Mouse (Mus musculus): ENCODE results near the gene Dock4.

The Dock4 gene

DNA sequence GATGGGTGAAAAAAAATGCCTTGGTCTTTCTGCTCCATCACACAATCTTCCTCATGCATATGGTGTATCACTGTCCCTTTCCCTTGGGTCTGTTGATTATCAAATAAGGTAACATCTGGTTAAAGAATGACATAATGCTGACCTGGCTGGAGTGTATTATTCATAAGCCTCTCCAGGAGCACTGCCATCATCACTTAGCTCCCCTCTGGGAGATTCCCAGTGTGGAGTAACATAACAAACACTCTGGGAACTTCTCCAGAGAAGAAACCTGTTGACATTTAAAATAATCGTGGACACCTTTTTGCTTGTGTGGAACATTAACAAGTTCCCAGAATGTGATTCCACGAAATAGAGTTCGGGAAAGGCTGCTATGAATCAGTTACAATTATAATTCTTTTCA lies 128.3 kb downstream of the Dock4 start:
- no peak for DNase-seq

DNA sequence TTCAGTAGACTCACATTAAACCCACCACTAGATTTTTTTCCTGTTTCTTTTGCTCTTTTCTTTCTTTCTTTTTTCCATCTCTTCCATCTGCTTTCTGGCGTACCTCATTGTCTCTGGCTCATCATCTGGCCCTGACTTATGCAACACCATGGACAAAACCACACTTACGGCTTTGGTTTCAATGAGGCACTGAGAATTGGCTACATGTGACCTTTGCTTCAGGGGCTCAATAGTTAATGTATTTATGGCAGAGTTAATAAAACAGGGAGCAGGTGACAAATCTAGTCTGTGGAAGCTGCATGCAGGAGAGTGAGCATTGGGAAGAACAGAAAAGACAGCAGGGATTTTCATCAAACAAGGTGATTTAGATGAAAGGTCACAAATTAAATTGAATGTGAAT lies 131.0 kb downstream of the Dock4 start:
- DNase-seq = no peak

DNA sequence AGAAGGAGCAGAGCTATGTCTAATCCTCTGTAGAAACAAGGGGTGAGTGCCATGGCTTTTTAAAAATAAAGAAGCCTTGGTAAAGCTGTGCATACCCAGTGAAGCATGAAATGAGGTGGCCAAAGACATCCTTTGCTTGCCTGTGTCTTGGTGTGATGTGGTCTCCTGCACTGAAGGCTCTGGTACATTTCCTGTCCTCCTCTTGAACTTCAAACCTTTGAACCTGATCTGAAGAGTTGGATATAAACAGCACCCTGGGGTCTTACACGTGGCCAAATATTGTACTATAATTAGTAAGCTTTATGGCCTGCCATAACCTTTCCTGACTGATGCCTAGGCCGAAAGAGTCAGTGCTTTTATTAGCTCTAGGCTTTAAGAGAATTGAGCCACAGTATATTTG lies 134.6 kb downstream of the Dock4 start:
- DNase-seq = no peak

DNA sequence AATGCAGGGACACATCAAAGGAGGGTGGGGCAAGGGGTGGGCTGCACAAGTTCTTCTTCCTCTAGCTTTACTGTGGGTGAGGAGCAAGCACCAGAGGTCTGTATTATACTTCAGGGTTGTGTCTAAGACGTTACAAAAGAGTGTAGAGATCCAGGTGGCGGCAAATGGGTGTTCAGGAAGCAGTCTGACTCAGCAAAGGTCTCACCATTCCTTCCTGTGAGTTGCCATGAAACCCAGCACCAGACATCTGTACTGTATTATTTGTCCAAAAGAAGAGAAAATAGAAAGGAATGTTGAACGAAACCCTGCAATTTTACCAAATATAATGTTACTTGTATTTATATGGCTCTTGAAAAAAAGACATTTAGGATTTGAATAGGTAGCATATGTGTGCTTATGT lies 135.3 kb downstream of the Dock4 start:
- DNase-seq = no peak

DNA sequence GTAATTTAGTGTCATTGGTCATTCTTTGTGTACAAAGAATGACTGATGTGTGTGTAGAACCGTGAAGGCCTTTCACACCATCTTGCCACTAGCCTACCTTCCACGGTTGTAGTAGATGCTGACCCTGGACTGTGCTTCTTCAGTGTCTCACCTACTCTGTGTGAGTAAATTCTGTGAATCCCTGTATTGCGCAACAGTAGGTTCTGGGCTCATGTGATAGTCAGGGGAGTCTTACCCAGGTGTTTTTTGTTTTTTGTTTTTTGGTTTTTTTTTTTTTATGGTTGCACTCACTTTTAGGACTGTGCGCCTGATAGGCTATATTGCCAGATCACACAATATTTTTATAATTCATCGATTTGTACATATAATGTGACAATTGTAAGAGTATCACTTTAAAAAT lies 136.3 kb downstream of the Dock4 start:
- no peak for DNase-seq

DNA sequence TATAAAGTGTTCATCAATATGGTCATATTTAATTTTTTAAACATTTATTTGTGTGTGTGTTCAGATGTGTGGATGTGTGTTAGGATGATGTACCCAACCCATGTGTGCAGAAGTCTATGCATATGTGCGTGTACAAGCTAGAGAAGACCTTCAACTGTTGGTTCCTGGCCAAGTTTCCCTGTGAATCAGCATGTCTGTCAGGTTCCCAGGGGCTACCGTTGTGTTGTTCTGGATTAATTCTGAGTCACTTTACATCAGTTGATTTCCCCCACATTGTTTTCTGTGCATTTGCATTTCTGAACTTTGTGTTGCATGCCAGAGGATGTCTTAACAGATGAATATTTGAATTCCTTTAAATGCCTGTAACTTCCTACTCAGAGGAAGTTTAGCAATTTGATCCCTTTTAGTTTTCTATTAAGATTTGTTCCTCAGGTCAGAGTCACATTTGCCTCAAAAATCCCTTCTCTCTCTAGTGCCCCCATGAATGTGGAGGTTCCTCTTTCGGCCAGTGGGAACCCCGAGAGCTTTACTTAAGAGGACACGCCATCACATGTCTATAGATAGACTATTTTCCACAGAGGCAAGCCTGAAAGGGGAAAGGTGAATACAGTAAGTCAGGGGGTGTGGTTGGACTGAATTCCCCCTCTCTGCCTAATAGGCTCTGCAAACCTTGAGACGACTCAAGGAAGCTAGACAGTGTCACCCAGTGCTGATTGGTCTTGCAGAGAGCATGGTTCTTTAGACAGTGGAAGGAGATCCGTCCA lies 139.0 kb downstream of the Dock4 start:
- no peak for DNase-seq

DNA sequence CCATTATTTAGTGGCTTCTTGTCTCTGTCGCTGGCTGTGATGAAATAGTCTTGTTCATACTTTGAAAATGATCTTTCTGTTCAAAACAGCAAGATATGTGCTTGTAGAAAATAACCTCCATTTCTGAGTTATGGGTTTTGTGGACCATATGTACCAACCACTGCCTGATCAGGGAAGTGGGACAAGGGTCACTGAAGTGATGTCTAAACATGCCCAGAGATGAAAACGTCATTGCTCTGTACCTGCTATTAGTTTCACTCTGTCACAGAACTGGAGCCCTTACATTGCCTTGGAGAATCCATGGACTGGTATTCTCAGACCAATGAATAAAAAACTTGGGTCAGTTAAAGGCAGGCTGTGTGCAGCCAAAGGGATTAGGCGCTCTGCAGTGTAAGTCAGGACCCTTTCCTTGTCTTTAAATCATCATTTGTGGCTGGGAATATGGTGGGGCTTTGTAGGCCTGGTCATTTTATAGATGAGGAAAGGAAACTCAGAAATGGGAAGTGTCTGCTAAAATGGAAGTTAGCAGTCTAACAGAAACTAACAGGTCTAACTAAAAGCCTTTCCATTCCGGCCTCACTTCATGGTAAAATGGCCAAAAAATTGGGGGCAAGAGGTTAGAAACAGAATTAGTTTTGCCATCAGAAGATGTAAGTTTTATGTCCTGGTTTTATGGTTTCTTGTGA lies 139.8 kb downstream of the Dock4 start:
- DNase-seq = no peak

DNA sequence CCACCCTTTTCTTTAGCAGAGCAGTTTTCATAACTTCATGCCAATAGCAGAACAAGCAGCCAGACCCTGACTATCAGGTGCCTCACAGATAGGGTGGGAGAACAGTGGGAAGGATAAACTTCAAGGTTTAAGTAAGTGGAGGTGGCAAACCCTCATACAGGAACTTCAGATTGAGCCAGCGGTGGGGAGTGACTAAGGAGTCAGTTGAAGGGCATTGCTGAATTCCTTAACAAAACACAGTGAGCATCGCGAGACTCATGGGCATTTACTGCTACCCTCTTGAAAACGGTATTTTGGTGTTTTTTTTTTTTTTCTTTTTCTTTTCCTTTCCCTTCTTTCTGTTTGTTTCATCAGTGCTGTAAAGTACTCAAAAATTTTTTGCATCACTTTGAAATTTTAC lies 148.4 kb downstream of the Dock4 start:
- DNase-seq = no peak

DNA sequence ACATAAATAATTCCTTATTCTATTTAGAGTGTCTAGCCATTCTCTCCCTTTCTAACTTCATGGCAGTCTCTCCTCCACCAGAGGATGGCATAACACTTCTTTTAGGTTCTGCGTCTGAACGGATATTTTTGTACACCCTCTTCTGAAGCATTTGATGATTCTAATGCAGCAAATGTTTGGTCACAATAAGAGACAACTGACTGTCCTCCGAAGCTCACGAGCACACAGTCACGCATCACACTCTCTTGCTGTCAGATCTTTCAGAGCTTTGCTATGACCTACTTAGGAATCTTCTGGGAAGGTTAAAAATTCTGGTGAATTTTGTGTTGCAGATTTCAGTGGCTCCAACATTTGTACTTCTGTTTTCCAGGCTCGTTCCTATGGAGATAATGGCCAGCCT lies 149.7 kb downstream of the Dock4 start:
- no peak for DNase-seq

DNA sequence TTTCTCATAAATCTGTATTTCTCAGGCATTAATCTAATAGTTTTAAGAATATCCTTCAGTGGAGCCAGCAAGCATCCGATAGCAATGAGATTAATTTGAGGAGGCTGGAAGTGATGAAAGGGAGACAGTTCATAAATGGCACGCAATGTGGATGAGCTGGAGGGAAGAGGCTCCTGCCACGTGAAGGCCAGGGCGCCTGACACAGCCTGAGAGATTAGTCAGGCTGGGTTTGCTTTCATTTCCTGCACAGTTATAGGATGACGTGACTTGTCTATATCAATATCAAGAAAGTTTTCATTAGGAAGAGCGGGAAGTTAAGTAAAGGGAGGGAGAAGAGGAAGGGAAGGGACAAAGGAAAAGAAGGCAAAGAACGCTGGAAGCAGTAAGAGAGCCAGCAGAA lies 150.3 kb downstream of the Dock4 start:
- DNase-seq = no peak

DNA sequence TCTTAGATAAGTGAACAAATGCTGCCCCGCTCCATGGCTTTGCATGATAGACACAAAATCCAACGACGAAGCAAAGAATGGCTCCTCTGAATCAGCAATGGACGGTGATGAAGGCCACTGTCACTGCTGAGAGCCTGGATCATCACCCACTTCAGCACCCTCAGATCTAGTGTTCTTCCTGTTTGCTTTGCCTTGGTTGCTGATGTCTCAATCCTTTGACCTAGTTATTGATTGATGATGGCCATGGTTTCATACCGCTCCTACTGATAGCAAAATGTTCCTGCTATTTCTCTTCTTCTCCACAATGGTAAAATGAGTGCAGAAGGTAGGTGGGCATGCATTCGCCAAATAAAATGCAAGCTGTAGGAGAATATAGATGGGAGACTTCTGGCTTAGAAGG lies 150.7 kb downstream of the Dock4 start:
- DNase-seq = no peak

DNA sequence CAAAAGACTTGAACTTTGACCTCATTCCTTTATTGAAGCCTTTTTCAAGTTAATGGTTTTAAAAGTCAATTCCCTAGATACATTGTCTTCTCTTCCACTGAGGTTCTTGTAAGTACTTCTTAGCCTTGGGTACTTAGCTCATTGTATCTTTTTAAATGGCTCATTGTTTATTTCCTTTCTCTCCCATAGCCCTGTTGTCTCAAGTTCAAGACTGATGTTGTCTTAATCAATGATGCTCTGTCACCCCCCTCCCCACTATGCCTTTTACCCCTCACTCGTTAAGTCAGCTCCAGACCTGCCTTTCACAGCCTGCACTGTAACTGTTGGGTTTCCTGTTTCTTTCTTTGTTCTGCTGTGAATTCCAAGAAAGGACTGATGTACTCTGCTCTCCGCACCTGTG lies 154.2 kb downstream of the Dock4 start:
- DNase-seq = no peak

DNA sequence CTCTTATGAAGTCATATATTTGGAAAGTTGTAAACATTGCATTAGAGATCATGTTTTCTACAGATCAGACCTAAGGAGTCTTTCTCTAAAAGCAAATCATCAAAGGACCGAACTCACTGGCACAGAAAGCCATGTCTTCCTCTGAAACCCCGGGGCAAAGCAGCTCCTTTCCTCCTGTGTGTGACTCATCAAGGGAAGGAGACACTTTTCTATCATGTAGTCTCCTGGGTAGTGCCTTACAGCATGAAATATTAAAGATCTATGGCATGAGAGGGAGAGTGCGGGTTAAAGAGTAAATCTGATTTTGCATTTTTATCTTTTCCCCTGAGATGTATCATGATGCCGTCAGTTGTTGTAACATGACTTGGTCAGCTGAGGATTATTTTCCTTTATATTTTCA lies 159.8 kb downstream of the Dock4 start:
- no peak for DNase-seq

DNA sequence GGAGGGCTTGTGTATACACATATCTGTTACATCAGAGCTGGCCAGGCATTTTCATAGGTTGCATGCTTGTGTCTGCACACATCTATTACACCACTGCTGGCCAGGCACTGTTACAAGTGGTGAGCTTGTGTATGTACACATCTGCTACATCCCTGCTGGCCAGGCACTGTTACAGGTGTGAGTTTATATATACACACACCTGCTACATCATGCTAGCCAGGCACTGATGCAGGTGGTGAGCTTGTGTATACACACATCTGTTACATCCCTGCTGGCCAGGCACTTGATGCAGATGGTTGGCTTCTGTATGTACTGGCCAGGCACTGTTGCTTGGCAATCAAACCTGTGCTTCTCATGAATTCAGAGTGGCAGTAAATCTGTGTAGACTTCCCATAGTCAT lies 177.2 kb downstream of the Dock4 start:
- DNase-seq = no peak

DNA sequence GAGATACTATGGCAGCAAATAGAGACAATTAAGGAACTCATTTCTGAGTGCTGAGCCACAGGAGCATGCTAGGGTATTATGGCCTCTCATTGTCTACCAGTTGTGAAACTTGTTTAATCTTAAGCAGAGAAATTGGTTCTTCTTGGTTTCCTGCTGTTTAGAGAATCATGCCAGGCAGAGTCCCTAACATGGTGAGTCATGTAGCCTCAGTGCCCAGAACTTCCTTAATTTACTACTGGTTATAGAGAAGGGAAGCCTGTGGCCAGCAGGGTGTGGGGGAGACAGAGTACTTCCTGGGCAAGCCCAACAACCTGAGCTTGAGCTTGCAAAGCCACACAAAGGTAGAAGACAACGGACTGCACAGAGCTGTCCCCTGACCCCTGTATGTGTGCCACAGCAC lies 180.8 kb downstream of the Dock4 start:
- no peak for DNase-seq

DNA sequence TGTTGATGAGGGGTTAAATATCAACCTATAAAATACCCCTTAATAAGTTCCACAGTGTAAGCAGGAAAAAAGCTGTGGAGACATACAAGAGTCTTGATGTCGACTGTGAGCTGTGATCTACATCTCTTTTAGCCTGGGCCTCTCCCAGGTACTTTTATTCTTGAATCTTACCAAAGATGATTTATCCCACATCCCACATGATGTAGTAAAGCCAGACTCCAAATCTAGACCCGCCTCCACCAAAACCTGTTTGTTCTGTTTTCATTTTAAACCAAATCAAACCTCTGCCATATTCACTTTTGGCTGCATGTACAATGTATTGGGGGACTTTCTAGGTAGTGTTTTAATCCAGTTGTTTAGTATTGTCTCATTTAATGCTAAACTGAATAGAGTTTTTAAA lies 187.5 kb downstream of the Dock4 start:
- DNase-seq = no peak

DNA sequence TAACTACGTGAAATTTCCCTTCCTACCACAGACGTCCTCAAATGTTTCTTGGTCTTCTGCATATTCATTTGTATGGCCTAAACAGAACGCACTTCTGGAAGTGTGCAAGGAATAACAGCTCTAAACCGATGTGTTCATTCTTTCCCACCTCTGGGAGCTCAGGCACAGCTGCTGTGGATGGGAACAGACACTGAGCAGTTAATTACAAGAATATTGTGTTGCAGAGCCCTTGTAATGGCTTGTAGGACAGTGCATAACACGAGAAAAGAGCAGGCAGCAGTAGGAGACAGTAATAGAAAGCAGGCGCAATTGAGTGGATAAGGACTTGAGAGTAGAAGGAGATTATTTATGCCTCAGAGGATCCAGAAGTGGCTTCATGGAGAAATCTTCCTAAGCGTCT lies 188.4 kb downstream of the Dock4 start:
- no peak for DNase-seq

DNA sequence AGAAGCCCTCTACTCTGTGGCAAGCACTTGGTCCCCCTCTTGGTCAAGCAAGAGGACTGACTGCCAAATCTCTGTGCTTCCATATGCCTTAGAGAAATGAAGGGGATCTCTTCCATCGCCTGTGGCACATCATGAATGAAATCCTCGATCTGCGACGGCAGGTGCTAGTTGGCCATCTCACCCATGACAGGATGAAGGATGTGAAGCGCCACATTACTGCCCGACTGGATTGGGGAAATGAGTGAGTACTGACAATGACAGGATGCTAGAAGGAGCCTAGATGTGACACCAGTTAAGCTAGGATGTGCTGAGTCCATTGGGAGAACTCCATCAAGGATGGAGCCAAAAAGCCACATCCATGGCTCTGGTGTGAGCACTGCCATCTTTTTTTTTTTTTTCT lies 190.2 kb downstream of the Dock4 start:
- DNase-seq = no peak

DNA sequence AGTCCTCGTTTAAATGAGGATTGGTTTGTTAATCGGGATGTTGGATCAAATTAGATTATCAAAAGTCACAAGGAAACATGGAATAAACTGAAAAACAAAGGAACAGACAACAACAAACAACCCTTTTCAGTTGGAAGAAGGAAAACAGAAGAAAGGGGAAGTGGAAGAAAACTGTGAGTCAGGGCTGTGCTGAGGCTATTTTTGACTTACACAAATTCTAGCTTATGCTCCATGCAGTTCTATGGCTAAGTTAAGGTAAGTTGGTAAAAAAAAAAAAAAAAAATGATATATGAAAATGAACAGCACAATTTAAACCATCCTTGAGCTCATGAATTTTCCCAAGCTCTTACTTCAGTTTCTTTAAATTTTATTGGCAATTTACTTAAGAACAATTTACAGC lies 191.7 kb downstream of the Dock4 start:
- no peak for DNase-seq

DNA sequence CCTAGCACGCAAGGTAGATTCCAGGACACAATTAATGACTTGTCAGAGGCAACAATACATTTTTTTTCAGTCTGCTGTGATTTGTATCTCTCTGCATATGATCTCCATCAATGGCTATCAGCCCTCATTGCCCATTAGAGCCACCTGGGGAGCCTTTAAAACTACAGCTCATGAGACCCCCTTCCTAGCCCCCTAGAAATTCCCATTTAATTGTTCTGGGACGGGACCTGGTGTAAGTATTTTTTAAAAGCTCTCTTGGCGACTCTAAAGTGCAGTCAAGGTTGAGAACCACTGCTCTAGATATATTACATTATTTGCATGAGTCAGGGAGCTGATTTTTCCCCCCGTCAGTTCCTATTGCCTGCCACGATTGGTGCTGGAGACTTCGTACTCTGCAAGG lies 200.1 kb downstream of the Dock4 start:
- no peak for DNase-seq

DNA sequence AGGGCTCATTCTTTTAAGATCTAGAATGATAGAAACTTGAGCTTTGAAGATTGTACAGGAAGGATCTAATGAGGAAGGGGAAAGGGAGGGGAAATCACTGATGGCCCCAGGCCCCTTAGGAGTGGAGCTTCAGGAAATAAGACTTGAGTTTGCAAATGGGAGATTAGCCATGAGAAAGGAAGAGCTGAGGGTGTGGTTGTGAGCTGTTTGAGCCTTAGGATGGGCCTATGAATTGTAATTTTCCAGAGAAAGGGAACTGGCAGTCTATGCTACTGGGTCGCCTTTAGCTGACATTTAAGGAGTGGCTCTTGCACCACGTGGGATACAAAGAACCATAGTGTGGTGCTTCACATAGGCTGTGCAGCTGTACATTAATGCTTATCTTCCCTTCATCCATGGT lies 208.6 kb downstream of the Dock4 start:
- DNase-seq = no peak

DNA sequence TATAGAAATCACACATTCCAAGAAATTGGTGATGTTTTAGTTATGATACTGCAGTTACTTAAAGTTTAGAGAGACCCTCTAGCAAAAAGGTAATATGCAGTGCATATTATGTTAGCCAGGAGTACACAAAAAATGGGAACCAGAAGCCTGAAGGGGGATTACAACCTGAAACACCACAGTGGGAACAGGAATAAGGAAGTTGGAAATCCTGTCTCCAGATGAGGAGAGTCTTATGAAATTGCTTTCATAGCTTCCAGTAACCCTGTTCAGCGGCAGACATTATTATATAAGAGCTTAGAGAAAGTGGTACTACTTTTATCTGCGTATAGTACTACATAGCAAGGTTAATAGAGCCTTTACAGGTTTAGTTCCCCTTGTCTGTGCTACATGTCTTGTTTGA lies 210.1 kb downstream of the Dock4 start:
- no peak for DNase-seq

DNA sequence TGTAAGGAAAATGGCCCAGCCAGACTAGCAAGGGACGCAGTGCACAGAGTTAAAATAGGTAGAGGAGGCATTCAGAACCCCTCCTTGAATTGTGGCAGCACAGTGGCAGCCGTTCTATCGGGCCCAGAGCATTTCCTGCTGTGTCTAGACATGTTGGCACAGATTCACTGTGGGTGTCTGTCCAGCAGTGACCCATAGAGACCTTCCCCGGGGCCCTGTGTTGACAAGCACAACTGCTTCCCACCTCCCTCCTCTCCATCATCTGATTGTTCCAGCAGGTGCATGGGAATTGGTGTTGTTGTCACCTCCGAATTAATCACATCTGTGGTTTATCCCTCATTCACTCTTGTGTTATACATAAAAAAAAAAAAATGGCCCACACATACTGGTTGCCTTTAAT lies 210.7 kb downstream of the Dock4 start:
- no peak for DNase-seq

DNA sequence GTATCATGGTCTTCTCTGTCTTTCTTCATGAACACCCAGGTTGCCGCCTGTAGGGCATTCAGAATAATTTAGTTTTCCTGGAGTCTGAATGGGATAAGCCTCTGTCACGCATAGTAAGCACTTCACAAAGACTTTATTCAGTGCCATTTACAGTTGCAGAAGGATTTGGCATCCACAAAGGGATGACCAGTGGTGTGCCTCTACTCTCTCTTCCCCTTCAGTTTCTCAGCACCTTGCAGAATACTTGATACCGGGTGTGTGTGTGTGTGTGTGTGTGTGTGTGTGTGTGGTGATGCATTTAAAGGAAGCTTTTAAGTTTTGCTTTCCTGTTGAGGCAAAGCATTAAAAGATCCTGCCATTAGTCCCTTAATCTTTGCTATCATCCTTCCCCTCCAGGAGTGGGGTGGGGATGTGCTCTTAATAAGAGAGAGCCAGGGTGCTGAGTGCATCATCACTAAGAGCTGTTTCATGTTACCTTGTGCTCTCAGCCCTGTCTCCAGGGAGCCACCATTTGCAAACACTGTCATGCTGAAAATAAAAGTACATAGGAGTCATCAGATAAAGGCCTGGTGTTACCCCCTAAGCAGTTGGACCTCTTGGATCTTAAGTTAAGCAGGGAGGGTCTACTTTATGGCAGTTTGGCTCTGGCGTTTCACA lies 211.6 kb downstream of the Dock4 start:
- no peak for DNase-seq
